Mouse (Mus musculus) cerebellum, postnatal 4 days (tissue): ENCODE results near the gene Bivm.

Experiments
- DNase-seq, 2 experiments: peaks; one replicate each; pipeline ENCODE4 v3.0.0; 2022; ENCODE audit warnings: low spot score in 2 of 2, mixed read lengths in 1 of 2

Gene Bivm

DNA sequence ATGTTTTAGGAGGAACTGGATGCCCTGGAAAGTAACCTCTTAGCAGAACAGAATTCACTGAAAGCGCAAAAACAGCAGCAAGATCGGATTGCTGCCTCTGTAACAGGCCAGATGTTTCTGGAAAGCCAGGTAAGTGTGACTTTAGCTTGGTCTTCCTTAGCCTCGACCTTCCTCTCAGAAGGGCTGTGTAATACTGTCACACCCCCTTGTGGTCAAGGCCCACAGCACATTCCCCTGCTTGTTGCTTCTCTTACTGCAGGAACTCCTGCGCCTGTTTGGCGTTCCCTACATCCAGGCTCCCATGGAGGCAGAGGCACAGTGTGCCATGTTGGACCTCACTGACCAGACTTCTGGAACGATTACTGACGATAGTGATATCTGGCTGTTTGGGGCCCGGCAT is 55.1 kb downstream of the Bivm start:
- no peak for DNase-seq

DNA sequence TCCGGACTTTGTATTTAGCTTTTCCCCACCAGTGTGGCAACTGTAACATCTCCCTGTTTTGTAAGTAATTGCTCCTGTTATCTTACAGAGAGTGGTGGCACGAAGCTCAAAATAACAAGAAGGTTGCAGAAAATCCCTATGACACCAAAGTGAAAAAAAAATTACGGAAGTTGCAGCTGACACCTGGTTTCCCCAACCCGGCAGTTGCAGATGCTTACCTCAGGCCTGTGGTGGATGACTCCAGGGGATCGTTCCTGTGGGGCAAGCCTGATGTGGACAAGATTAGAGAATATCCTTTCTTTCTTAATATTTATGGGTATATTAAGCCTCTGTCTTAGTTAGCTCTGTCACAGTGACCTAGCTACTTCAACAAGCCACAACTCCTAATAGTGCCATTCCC is 59.3 kb downstream of the Bivm start:
- DNase-seq, result no peak

DNA sequence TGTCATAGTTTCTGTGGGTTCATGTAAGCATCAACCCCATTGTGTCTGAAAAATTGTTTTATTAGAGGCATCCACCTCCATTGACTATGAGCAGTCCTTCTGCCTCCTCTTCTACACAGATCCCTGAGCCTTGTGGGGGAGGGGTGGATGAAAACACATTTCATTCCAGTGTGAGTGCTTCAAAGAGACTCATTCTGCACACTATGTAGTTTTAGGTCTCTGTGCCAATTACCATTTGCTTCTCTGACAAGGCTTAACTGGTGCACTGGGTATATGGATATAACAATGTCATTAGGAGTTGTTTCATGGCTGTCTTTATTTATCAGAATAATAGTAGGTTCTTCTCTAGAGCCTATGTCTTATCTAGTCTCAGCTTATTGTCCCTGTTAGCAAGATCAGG is 67.6 kb downstream of the Bivm start:
- DNase-seq, result no peak
